Mouse (Mus musculus): ENCODE measurements around the gene Zbtb40.

Gene Zbtb40

GRCm38 (mm10) chr4:136934746-136935613 is 113.6 kb downstream of the Zbtb40 start:
- DNase-seq (ENCODE audit: low spot score in 2 of 2): no peak

- DNase-seq (ENCODE audit: low spot score in 2 of 2): no peak
These were observed 118.1 kb downstream of the Zbtb40 start for GRCm38 (mm10) chr4:136930474-136930873.
